Mouse (Mus musculus) lung, embryonic 16.5 days (tissue): ENCODE data around the gene Shank2. TPM values are rescaled to one million over a fixed set of nuclear protein-coding genes. Genes with fewer than 3 reads are reported as not detected.

Source experiments
- ATAC-seq: fragments of 200-750 bp; cut with Nextera tagmentation; 2 replicates; pipeline ENCODE4 v1.8.0; 2017; ENCODE audit warnings: low read depth, mild to moderate bottlenecking, moderate library complexity
- H3K27ac ChIP-seq: fragments of 300-500 bp; sonication (generic); 2 replicates; pipeline ENCODE4 v1.5.1; 2014; ENCODE audit warnings: mild to moderate bottlenecking, control low read depth, low read length
- H3K27me3 ChIP-seq: fragments of 300-500 bp; sonication (generic); 2 replicates; pipeline ENCODE4 v1.6.1; 2014; ENCODE audit warnings: low read depth, low read length, mixed read lengths; ENCODE audit not compliant: control insufficient read depth, insufficient read depth
- H3K36me3 ChIP-seq: fragments of 300-500 bp; sonication (generic); 2 replicates; pipeline ENCODE4 v1.6.1; 2014; ENCODE audit warnings: low read length; ENCODE audit not compliant: control insufficient read depth, insufficient read depth
- H3K4me1 ChIP-seq: fragments of 300-500 bp; sonication (generic); replicated peaks from 2 replicates; pipeline ENCODE4 v1.6.1; 2014; ENCODE audit warnings: low read length, mixed read lengths; ENCODE audit not compliant: control insufficient read depth, insufficient read depth
- H3K4me2 ChIP-seq: fragments of 300-500 bp; sonication (generic); 2 replicates; pipeline ENCODE4 v1.6.1; 2014; ENCODE audit warnings: low read depth, low read length, control low read depth
- H3K4me3 ChIP-seq: fragments of 300-500 bp; sonication (generic); 2 replicates; pipeline ENCODE4 v1.5.1; 2014; ENCODE audit warnings: mild to moderate bottlenecking, low read length, control low read depth
- H3K9ac ChIP-seq: fragments of 300-500 bp; sonication (generic); 2 replicates; pipeline ENCODE4 v1.6.1; 2014; ENCODE audit warnings: low read length, control low read depth
- H3K9me3 ChIP-seq: fragments of 300-500 bp; sonication (generic); 2 replicates; pipeline ENCODE4 v1.6.1; 2016; ENCODE audit warnings: low read length; ENCODE audit not compliant: control insufficient read depth
- WGBS: fragments of 180-500 bp; shearing (Covaris S2); extraction: QIAGEN DNeasy Blood & Tissue Kit; methylation state at CpG from one replicate; pipeline ENCODE4 v1.1.7; 2014; 5-methylcytosine and 5-hydroxymethylcytosine counted together
- polyA plus RNA-seq: library from polyadenylated mRNA; unstranded; fragments of >200 nt; fragmentation: Nextera tagmentation; extraction: Ambion mirVana; gene quantifications from 2 replicates; pipeline ENCODE4 v1.2.1, GENCODE M21; 2015

Gene Shank2
- polyA plus RNA-seq, 1 experiment from 2014 or later: 1.6 TPM

GRCm38 (mm10) chr7:144205837-144206236, 204.1 kb downstream of the Shank2 start:
- Histone ChIP-seq H3K4me1 (no peaks in the 10 kb centered on the region; the same call in 1 of the 2 replicates), H3K4me3 (no peak overlapping the region), H3K9ac (no peak overlapping the region), H3K36me3 (no peaks in the 10 kb centered on the region), H3K9me3 (no peaks in the 10 kb centered on the region), H3K27ac (no peak overlapping the region), H3K4me2 (no peak overlapping the region), H3K27me3 (no peaks in the 10 kb centered on the region)
- WGBS: 75% methylated on average over 3 of the region's 3 CpGs
- ATAC-seq: no peak

- H3K36me3 ChIP-seq: no peaks in the 10 kb centered on the region
- WGBS: 57% methylated on average over 5 of the region's 5 CpGs
- H3K9ac ChIP-seq: no peak overlapping the region
- no peaks in the 10 kb centered on the region; the same call in 1 of the 2 replicates for H3K4me1 ChIP-seq
- no peak for ATAC-seq
- H3K9me3 ChIP-seq: no peaks in the 10 kb centered on the region
- no peak overlapping the region for H3K4me2 ChIP-seq
- H3K4me3 ChIP-seq: no peak overlapping the region
- no peak overlapping the region for H3K27ac ChIP-seq
- no peaks in the 10 kb centered on the region for H3K27me3 ChIP-seq
Observed at GRCm38 (mm10) chr7:144206254-144206653, 204.5 kb downstream of the Shank2 start.

- no peak overlapping the region for H3K4me3 ChIP-seq
- ATAC-seq: no peak
- 76% methylated on average over 6 of the region's 6 CpGs for WGBS
- no peak overlapping the region for H3K27ac ChIP-seq
- no peak overlapping the region for H3K9ac ChIP-seq
- H3K4me2 ChIP-seq: no peak overlapping the region
- no peaks in the 10 kb centered on the region for H3K9me3 ChIP-seq
- no peaks in the 10 kb centered on the region for H3K36me3 ChIP-seq
- no peaks in the 10 kb centered on the region; the same call in 1 of the 2 replicates for H3K4me1 ChIP-seq
- H3K27me3 ChIP-seq: no peaks in the 10 kb centered on the region
Observed at GRCm38 (mm10) chr7:144207100-144207499, 205.4 kb downstream of the Shank2 start.

- Histone ChIP-seq H3K4me1 (no peaks in the 10 kb centered on the region), H3K27ac (no peak overlapping the region), H3K9ac (no peak overlapping the region), H3K4me3 (no peak overlapping the region), H3K4me2 (no peak overlapping the region), H3K36me3 (no peaks in the 10 kb centered on the region), H3K9me3 (no peaks in the 10 kb centered on the region), H3K27me3 (no peaks in the 10 kb centered on the region)
- 13% methylated on average over 7 of the region's 7 CpGs for WGBS
- ATAC-seq: no peak
Observed at GRCm38 (mm10) chr7:144207849-144208248, 206.1 kb downstream of the Shank2 start.

- Histone ChIP-seq H3K36me3 (no peaks in the 10 kb centered on the region), H3K27me3 (no peaks in the 10 kb centered on the region), H3K27ac (no peak overlapping the region), H3K4me2 (no peak overlapping the region), H3K4me3 (no peak overlapping the region), H3K9ac (no peak overlapping the region), H3K9me3 (no peaks in the 10 kb centered on the region), H3K4me1 (no peaks in the 10 kb centered on the region)
- ATAC-seq: no peak
- WGBS: 62% methylated on average over 1 of the region's 1 CpGs
Observed at GRCm38 (mm10) chr7:144208628-144209027, 206.9 kb downstream of the Shank2 start.

GRCm38 (mm10) chr7:144210526-144210925, 208.8 kb downstream of the Shank2 start:
- H3K9me3 ChIP-seq: no peaks in the 10 kb centered on the region

GRCm38 (mm10) chr7:144212694-144213093, 211.0 kb downstream of the Shank2 start:
- H3K36me3 ChIP-seq: no peaks in the 10 kb centered on the region
- no peaks in the 10 kb centered on the region for H3K4me1 ChIP-seq
- H3K27ac ChIP-seq: no peak overlapping the region
- no peaks in the 10 kb centered on the region for H3K27me3 ChIP-seq
- no peaks in the 10 kb centered on the region for H3K9me3 ChIP-seq
- no peak overlapping the region for H3K4me2 ChIP-seq
- no peak overlapping the region for H3K9ac ChIP-seq
- H3K4me3 ChIP-seq: no peak overlapping the region
- no peak for ATAC-seq

More at GRCm38 (mm10) chr7:144210526-144210925, 208.8 kb downstream of the Shank2 start:
- Histone ChIP-seq H3K36me3 (no peaks in the 10 kb centered on the region), H3K27me3 (no peaks in the 10 kb centered on the region), H3K4me3 (no peak overlapping the region), H3K9ac (no peak overlapping the region), H3K27ac (no peak overlapping the region), H3K4me1 (no peaks in the 10 kb centered on the region), H3K4me2 (no peak overlapping the region)
- WGBS: 74% methylated on average over 9 of the region's 9 CpGs
- ATAC-seq: no peak

GRCm38 (mm10) chr7:144217192-144217591, 215.5 kb downstream of the Shank2 start:
- no peak for ATAC-seq
- Histone ChIP-seq H3K4me3 (no peak overlapping the region), H3K36me3 (no peaks in the 10 kb centered on the region), H3K4me2 (no peak overlapping the region), H3K4me1 (no peaks in the 10 kb centered on the region), H3K9ac (no peak overlapping the region), H3K27ac (no peak overlapping the region), H3K27me3 (no peaks in the 10 kb centered on the region), H3K9me3 (no peaks in the 10 kb centered on the region)
- 4% methylated on average over 3 of the region's 3 CpGs for whole genome bisulfite sequencing

GRCm38 (mm10) chr7:144228683-144229082, 227.0 kb downstream of the Shank2 start:
- WGBS: 79% methylated on average over 5 of the region's 5 CpGs
- H3K9me3 ChIP-seq: no peaks in the 10 kb centered on the region

GRCm38 (mm10) chr7:144229421-144229820, 227.7 kb downstream of the Shank2 start:
- no peak overlapping the region for H3K9ac ChIP-seq
- WGBS: 30% methylated on average over 1 of the region's 1 CpGs
- no peak overlapping the region for H3K27ac ChIP-seq
- no peaks in the 10 kb centered on the region for H3K36me3 ChIP-seq
- no peak overlapping the region for H3K4me2 ChIP-seq
- no peak for ATAC-seq
- H3K4me1 ChIP-seq: no peaks in the 10 kb centered on the region
- no peaks in the 10 kb centered on the region for H3K27me3 ChIP-seq
- H3K4me3 ChIP-seq: no peak overlapping the region
- H3K9me3 ChIP-seq: no peaks in the 10 kb centered on the region

More at GRCm38 (mm10) chr7:144228683-144229082, 227.0 kb downstream of the Shank2 start:
- Histone ChIP-seq H3K27me3 (no peaks in the 10 kb centered on the region), H3K4me2 (no peak overlapping the region), H3K9ac (no peak overlapping the region), H3K4me3 (no peak overlapping the region), H3K4me1 (no peaks in the 10 kb centered on the region), H3K27ac (no peak overlapping the region), H3K36me3 (no peaks in the 10 kb centered on the region)
- no peak for ATAC-seq
